Mouse (Mus musculus) retina, postnatal 7 days (tissue): ENCODE results near the gene Slc16a13.
A peak's percentile ranks its signal among the peaks of the same experiment; 100 is the strongest.

ENCODE experiments used
- DNase-seq: peaks from one replicate; pipeline ENCODE4 v3.0.0-alpha.2; 2012; ENCODE audit warnings: low read depth, low spot score

Gene Slc16a13

GRCm38 (mm10) chr11:70212423-70212822, 8.4 kb downstream of the Slc16a13 start, which contains the start of gene Slc16a11:
TSS of gene Slc16a11 (plus strand) at chr11:70212752.
- no peak for DNase-seq

GRCm38 (mm10) chr11:70211972-70212371, 8.9 kb downstream of the Slc16a13 start:
- DNase-seq, result no peak

DNA sequence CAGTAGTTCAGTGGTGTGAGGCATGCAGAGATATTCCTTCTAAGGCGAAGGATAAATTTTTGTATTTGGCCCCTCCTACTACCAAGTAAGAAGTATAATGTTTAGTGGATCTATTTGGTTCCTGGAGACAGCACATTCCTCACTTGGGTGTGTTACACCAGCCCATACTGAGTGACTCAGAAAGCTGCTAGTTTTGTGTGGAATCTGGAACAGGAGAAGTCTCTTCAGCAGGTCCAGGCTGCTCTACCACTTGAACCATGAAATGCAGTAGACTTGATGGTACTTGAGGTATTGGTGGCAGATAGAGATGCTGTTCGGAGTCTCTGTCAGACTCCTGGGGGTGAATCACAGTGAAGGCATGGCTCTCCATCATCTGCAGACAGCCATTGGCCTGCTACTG, 10.2 kb downstream of the Slc16a13 start:
- DNase-seq, result no peak

DNA sequence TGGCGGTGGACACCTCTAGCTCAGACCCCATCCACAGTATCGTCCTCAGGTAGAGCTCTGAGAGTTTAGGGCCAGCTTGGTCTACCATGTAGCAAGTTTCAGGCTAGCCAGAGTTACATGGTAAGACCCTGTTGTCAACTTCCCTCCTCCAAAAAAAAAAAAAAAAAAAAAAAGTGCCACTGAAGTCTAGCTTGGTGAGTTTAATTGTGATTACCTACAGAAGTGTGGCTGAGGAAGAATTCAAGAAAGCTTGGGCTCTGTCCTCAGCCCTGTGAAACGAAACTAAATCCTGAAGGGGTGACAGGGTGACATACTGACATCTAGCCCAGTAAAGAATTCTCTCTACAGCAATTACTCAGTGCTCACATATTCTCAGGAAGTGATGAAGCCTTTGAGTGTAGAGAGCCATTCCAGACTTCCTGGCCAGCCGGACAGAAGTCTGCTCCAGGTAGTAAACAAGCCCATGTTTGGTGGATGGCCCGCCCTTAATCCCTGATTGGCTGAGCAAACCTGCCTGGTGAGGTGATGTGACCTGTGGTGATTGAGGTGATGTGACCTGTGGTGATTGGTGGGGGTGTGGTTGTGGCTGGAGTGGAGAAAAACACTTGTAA, 12.0 kb downstream of the Slc16a13 start:
- no peak for DNase-seq

GRCm38 (mm10) chr11:70207283-70207682, 13.6 kb downstream of the Slc16a13 start:
- no peak for DNase-seq

GRCm38 (mm10) chr11:70206801-70207200, 14.1 kb downstream of the Slc16a13 start:
- DNase-seq, result no peak

- DNase-seq, result peak; percentile 74
Measured at GRCm38 (mm10) chr11:70201691-70202090, 19.2 kb downstream of the Slc16a13 start.

DNA sequence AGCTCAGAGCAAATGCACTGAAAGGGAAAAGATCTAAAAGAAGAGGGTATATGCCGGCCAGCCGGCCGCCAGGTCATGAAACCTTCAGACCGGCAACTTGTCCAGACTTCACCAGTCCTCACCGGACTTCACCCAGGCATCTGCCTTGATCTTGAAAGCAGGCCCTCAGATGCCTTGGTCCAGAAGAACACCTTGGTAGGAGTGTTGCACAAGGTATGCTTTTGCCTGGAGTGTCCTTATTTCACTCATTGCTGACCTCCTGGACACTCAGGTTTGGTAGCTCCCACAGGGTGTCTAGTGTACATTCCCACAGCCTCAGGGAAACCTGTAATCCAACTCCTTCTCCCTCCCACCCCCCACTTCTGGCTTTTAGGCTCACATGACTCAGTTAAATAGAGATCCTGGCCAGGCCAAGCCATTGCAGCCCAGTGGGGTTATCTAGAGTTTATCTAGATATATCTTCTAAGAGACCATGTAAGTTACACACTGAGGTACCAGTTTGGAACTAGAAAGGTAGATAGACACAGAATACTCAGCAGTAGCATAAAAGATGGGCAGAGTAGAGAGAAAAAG, 20.7 kb downstream of the Slc16a13 start:
- no peak for DNase-seq

- no peak for DNase-seq
Measured at GRCm38 (mm10) chr11:70199107-70199506, 21.8 kb downstream of the Slc16a13 start.

- no peak for DNase-seq
Measured at GRCm38 (mm10) chr11:70198332-70198731, 22.5 kb downstream of the Slc16a13 start.

- no peak for DNase-seq
Measured at GRCm38 (mm10) chr11:70193354-70194285, 27.2 kb downstream of the Slc16a13 start.

- no peak for DNase-seq
Measured at GRCm38 (mm10) chr11:70192157-70192556, 28.7 kb downstream of the Slc16a13 start.

DNA sequence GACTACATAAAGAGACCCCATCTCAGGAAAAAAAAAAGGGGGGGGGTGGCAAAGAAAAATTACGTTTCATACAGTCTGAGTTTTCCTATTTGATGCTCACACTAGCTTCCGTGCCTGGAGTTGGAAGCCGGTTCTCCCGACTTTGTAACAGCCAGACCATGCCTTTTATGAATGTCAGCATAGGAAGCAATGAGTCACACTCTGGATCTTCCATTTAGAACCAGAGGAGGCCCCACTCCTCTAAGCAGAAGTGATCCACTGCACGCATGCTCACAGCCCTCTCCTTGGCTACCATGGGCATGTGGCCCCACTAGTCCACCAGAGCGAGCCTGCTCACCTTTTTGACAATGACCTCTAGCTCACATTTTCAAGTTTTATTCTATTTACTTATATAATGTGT, 29.7 kb downstream of the Slc16a13 start:
- DNase-seq, result no peak

DNA sequence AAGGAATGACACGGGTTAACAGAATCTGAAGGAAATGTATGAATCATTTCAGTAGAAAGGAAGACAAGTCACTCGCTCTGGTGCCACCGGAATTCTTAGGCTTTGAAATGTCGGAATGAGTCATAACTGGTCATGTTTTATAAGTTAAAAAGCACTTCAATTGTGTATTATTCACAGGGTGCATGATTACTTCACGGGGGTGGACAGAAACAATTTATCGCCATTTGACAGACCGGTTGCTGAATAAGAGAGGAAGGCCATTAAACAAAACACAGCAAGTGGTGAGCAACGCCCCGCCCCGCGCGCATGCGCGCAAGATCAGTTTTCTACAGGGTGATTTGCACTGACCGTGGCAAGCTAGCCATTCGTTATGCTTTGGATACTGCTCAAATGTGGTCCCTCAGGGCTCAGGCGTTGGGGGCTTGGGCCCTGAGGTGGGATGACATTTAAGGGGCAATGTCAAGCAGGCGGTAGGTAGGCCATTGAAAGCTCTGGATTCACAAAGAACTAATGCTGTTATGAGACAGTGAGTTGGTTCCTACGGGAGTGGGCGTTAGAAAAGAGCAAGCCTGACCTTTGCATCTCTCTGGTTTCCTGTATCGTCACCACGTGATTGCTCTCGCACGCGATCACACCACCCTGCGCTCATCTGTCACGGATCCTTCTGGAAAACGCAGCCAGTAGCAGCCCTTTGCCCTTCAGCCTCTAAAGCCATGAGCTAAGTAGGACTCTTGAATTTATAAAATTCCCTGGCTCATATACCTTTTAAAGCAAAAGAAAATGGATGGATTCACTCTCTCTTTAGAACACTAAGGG, 31.3 kb downstream of the Slc16a13 start:
- DNase-seq, result no peak

DNA sequence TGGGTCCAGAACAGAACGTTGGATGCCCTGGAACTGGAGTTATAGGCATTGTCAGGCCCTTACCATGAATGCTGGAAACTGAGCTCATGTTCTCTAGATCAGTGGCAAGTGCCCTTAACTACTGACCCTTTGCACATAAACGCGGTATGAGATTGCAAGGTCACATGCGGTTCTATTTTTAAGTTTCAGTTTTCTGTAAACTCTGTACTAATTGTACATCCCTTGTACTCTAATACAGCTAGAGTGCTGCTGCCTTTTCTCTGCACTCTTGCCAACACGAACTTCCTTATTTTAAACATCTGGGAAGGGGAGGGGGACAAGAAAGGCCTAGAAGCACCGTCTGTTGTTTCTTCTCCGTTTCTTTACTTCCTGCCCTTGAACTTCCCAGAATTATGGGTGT, 35.7 kb downstream of the Slc16a13 start:
- no peak for DNase-seq

DNA sequence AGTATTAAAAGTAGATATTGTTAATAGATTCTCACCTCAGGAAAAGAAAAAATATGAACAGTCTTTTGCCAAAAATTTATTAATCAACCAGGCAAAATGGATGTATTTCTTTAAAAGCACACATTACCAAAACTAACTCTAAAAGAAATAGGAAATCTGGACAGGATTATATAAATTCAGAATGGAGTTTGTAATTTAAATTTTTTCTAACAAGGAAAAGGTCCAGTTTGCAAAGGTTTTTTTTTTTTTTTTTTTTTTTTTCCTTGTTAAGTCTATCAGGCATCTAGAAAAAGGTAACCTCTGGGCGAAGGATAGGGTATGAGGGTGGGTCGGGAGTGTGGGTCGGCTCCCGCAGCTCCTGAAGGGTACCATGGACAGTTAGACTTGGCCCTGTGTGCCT, 40.4 kb downstream of the Slc16a13 start:
- no peak for DNase-seq

- DNase-seq, result peak; percentile 21
Measured at GRCm38 (mm10) chr11:70179401-70179800, 41.5 kb downstream of the Slc16a13 start.

GRCm38 (mm10) chr11:70178756-70179155, 42.1 kb downstream of the Slc16a13 start:
- DNase-seq, result no peak

GRCm38 (mm10) chr11:70178311-70178710, 42.6 kb downstream of the Slc16a13 start:
- no peak for DNase-seq

DNA sequence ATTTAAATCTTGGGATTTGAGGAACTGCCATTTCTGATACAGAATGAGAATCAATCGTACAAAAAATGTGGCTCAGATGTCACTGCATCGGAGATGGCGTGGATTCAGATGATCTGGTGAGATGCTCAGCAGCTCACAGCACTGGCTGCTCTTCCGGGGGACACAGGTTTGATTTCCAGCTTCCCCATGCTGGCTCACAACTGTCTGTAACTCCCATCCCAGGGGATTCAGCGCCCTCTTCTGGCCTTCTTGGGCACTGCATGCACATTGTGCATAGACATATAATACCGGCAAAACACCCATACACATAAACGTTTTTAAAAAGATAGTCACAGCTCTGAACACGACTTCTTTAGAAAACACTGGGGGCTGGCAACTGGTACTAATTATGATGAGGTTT, 43.2 kb downstream of the Slc16a13 start:
- no peak for DNase-seq

GRCm38 (mm10) chr11:70174491-70174890, 46.4 kb downstream of the Slc16a13 start:
- no peak for DNase-seq

DNA sequence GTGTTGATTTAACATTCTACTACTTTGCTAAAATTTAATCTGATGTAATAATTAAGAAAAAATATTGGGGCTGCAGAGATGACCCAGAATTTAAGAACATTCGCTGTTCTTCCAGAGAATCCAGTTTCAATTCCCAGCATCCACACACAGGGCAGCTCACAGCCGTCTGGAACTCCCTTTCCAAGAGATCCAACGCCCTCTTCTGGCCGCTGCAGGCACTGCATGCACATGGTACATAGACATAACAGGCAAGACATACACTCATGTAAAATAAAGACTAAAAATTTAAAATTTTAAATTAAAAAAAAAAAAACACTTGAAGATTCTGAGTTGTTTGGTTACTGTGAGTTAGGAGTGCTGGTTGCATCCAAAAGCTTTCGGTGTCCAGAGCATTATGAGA, 48.6 kb downstream of the Slc16a13 start:
- no peak for DNase-seq
